Mouse (Mus musculus): Measurements from ENCODE around the gene Gm10073.

Gene Gm10073

DNA sequence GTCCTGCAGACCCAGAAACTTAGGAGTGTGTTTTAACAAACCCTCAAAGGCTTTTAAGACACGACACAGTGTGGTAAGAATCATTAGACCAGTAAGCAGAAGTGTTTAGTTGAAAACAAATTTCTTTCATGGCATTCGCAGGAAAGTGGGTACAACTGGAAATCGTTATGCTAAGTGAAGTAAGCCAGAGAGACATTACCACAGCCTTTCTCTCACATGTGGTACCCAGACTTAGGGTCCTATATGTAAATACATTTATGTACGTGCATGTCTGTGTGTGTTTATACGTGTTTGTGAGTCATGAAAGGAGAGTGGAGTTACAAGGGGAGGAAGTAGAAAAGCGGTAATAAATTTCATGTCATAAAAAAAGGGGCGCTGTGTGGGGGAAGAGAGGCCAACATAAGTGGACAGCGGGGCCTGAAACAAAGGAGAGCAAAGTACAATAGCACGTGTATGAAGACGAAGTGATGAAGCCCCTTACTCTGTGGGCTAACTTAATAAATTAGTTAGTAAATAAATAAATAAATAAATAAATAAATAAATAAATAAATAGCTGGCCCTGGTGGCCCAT is 24.8 kb downstream of the Gm10073 start:
- DNase-seq, result no peak

DNA sequence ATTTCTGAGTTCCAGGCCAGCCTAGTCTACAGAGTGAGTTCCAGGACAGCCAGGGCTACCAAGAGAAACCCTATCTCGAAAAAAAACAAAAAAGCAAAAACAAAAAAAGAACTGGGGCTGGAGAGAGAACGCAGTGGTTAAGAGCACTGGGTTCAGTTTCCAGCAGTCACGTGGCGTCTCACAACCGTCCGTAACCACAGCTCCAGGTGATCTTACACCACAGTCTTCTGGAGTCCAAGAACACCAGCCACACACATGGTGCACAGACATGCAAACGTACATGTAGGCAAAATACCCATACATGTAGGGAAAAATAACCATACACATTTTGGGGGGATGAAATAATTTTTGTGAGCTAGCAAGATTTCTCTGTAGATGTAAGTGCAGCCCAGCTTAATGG is 26.5 kb downstream of the Gm10073 start:
- DNase-seq, result no peak

DNA sequence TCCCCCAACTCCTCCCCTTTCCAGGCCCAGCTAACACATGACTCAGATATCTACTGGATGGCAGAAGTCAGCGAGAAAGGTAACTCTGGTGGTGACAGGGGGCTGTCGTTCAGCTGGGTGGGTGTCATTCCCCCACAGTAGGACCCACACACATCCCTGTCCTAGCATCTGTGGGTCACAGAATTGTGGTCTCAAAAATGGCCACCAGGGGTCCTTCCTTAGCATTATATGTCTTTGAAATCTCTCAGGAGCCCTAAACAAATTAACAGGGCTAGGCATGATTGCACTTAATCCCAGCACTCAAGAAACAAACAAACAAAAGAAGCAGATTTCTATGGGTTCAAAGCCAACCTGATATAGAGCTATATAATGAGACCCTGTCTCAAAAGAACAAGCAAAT is 28.1 kb downstream of the Gm10073 start:
- no peak for DNase-seq

DNA sequence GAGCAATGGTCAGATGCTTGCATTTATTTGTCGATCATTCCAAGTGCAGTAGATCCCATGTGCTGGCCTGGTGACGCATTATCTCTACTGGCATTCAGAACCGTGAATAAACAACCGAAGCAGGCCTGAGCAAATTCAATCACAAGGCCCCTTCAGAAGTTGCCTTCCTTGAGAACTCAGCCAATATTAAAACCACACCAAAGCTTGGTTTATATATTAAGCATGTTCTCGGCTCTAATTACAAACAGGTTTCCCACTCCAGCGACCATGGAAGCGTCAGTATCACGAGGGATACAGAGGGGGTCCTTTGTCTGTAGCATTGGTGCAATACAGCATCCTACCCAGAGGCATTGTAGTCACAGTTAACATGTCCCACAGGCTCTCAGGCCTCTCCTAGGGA is 30.2 kb downstream of the Gm10073 start:
- DNase-seq, result no peak

DNA sequence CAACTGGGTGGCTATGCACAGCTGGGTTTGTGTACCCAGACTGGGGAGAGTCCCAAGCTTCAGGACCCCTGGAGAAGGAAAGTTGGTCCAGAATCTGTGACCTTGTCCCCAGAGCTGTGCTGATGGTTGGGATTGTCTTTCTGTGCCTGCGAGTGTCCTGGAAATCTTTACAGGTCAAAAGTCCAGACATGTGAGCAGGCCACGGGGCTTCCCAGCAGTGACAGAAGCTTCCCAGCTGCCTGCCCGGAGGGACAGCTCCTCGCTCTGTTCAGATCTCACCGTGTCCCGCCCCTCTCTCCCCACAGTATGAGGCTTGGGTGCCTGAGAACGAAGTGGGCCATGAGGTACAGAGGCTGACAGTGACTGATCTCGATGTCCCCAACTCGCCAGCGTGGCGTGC is 32.3 kb downstream of the Gm10073 start:
- no peak for DNase-seq

DNA sequence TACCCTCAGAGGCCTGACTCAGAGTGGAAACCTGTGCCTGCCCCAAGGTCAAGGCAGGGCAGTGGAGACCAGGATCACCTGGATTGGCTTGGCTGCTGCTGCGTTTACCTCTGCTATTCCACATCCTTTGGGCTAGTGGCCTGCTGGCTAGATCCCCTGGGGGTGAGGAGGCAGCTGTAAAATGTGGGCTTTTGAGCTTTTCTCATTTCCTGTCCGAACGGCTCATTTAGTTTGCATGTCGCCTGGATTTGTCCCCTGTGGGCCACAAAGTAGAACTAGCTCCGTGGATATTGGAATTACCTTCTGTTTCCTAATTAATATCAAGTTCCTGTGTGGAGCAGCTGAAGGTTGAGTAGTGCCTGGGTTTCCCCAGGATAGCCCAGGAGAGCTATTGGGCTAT is 34.1 kb downstream of the Gm10073 start:
- no peak for DNase-seq

DNA sequence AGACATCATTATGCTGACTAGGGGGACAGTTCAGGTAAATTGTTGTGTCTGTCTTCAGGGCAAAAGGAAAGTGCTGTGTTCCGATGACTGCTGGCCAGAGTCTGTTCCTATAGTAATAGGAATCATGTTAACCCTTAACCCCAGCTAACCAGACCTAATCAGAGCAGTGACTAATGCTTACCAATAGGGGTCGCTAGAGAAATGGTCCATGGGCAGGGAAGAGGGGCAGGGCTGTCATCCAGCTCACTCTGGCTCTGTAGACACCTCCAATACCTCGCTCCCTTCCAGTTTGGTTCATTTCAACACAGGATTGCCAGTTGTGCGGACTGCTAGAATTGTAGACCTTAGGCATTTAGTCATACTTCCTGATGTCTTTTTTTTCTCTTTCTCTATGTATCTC is 37.8 kb downstream of the Gm10073 start:
- DNase-seq, result no peak

DNA sequence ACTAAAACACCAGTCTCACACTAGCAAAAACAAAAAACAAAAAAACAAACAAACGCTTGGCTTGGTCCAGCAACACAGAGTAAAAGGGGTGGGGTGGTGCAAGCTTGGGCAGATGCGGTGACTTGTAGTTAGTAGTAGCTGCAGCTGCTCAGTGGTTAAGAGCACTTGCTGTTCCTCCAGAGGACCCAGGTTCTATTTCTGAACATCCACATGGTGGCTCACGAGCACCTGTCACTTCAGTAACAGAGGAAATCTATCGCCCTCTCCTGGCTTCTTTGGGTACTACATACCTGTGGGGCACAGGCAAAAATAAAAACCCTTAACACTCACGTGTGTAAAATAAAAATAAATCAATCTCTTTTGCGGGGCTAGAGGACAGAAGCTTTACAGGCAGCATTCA is 38.8 kb downstream of the Gm10073 start:
- DNase-seq, result peak; percentile 12 to 59

DNA sequence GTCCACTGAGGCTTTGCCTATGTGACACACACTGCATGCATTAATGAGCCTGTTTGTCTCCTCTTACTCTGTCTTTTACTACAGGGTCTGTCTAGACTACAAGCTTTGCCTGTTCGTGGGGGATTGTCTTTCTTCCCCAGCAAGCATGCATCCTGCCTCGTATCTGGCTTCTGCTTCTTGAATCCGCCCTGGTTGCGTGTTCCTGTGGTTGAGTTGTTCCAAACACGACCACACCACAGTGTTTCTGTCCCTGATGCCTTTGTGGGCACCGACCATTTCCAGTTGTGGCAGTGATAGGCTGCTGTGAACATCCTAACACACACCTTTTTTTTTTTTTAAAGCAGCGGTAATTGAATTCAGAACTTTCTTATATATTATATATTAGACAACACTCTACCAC is 39.6 kb downstream of the Gm10073 start:
- no peak for DNase-seq

DNA sequence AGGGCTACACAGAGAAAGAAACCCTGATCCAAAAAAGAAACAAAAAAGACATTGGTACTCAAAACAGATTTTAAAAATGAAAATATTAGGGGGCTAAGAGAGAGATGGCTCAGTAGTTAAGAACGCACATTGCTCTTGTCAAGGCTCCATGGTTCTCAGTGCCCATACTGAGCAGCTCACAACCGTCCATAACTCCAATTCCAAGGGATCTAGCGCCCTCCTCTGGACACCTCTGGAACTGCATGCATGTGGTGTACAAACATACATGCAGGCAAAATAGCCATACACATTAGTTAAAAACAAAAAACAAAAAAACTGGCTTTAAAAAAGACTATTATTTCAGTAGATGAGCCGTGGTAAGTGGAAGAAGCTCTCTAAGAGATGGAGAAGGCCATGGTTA is 42.7 kb downstream of the Gm10073 start:
- DNase-seq, result no peak

DNA sequence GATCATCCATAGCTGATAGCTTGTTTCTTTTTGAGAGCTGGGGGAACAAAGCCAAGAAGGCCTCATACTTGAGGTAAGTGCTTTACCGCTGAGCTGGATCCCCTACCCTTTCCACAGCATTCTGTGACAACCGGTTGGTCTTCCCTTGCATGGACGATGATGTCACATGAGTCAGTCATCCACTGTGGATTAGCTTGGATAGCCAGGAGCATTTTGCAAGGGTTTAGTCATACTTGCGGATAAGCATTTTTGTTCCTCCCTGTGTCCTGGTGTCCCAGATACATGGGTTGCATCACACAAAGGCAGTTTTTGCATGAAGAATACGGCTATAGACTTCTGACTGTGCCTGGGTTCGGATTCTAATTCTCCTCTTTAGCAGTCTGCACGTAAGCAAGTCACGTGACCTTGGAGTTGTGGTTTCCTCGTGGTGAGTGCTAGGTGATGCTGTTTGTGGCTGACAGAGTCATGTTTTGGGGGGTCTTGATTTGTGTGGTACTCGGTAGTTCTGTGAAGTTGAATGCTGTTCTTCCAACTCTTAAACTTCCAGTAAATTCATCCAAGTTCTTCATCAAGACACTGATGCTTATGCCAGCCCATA is 43.3 kb downstream of the Gm10073 start:
- no peak for DNase-seq

DNA sequence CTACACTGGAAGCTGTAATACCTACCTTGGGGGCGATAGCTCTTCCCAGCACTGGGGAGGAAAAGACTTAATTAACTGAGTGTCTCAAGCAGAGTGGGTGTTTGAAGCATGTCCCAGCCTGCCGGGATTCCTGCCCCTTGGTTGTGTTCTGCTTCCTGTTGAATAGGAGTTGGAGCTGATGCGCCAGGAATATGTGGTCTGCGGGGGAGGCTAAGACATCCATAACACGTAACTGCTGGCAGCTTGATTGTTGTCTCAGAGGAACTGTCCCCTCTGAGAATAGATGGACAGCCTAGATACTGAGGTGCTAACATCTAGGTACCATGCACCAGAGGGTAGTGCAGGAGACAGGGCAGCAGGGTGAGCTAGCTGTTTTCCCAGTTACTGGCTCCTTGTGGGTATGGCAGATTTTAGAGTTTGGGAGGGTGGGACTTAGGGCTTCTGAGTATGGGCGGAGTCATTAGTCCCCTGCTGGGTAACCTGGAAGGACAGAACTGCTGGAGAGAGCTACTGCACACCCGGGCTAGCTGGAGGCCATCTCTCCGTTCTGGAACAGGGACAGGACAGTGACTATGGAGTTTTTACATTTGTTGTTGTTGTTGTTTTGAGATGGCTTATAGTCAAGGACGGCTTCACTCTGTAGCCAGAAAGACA is 44.5 kb downstream of the Gm10073 start:
- no peak for DNase-seq

DNA sequence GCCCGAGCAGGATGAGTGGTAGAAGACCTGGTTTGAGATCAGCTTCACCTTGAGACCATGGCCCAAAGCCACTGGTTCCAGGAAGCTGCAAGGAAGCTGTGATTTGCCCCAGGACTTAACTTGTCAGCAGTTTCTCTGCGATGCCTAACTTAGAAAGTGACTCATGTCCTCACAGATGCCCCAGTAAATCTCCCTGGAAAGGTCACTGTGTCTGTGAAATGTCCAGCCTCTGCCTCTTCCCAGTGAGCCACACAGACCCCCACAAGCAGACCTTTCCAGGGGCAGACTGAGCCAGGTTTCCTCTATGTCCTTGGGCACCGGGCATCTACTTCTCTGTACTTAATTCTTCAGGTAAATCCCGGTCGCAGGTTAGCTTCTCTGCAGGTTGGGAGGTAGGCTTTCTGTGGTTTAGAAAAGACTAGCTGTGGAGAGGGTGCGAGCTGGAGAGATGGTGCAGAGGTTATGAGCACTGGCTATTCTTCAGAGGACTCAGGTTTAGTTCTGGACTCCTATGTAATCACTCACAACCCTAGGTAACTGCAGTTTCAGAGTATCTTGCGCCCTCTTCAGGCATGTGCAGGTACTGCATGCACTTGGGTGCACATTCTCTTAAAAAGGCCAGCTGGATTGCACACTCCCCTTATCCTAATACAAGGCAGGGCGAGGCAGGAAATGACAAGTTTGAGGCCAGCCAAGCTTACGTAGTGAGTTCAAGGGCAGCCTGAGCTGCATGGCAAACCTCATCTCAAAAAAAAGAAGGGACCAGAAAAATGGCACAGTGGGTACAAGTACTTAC is 45.8 kb downstream of the Gm10073 start:
- DNase-seq, result no peak

DNA sequence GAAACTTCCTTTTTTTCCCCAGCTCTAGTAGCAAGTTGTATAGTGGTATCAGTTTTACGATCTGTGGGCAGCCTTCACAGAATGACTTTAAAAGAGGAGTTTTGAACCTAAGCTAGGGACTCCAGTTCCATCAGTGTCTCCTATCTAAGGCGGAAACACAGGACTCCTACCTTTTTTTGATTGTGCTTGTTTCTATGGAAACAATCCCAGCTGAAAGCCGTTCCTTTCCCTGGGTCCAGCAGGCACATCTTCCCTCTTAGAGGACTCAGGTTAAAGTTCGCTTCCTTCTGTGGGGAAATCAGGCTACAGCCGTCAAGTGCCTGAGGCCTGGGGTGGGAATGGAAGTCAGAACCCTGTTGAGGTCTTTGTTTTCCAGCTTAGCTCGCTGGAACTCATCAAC is 46.5 kb downstream of the Gm10073 start:
- no peak for DNase-seq

Measured in cerebellum, postnatal 25 days (tissue).